In genomic region chr2:70908579-70908978, GRCm38 (mm10) we compare ENCODE assay signal across 12 mouse cellular contexts.
DNase-seq lines count a peak whose midpoint lies in the region; ATAC-seq and TF ChIP-seq lines count a peak whose summit lies in the region.
"Had no signal": no experiment of that assay in that cellular context is flagged by ENCODE, and none has a peak within 500 bp of the region (broad histone marks: within the 10 kb centered on the region; RNA-seq: fewer than 3 reads in every experiment).

No protein-coding gene starts in this region.

- H3K27ac ChIP-seq in hindbrain, embryonic 10.5 days: peak overlapping the region; percentile 70
- no peak overlapping the region for H3K27ac ChIP-seq in hindbrain, embryonic 14.5 days
- H3K27ac ChIP-seq in MEL (ENCODE audit: control insufficient read depth, low read depth, low read length): no peak overlapping the region
- peak overlapping the region; percentile 4; the same call in 1 of the 2 replicates for H3K27ac ChIP-seq in embryonic facial prominence, embryonic 15.5 days (replicated peaks)
- H3K27ac ChIP-seq: layer of hippocampus, adult 2 months; liver, embryonic 14.5 days; stomach, postnatal 0 days had no signal

- no peak overlapping the region for H3K4me2 ChIP-seq in hindbrain, embryonic 14.5 days (replicated peaks)
- no peak overlapping the region for H3K4me2 ChIP-seq in embryonic facial prominence, embryonic 15.5 days (replicated peaks)

- no peak for TF ChIP-seq POLR2A in MEL (IDR thresholded peaks at IDR 0.05; ENCODE audit: control insufficient read depth in 1 of 2, insufficient read depth in 1 of 2, low read depth in 1 of 2, low read length in 2 of 2, poor library complexity in 1 of 2)

- peak; percentile 61 for DNase-seq in hindbrain, embryonic 10.5 days (ENCODE audit: low spot score)
- DNase-seq in hindbrain, embryonic 14.5 days (ENCODE audit: low spot score): no peak
- DNase-seq in 3134 (ENCODE audit: extremely low read depth, insufficient read length, low spot score) (peak; percentile 23), MEL (ENCODE audit: low read depth, low spot score) (no peak)
- DNase-seq in spleen, postnatal 10 days (ENCODE audit: low spot score in 2 of 2): no peak
- DNase-seq in thymus, postnatal 0 days (ENCODE audit: low spot score): no peak
- no peak for DNase-seq in thymus, postnatal 4 days
- DNase-seq: gastrocnemius, postnatal 36 days had no signal

- TF ChIP-seq RAD21 in MEL (IDR thresholded peaks at IDR 0.05; ENCODE audit: low read depth, low read length): no peak

- H3K27me3 ChIP-seq in hindbrain, embryonic 10.5 days (ENCODE audit: insufficient read depth, poor library complexity, severe bottlenecking): no peaks in the 10 kb centered on the region; the same call in 1 of the 2 replicates
- no peaks in the 10 kb centered on the region for H3K27me3 ChIP-seq in hindbrain, embryonic 14.5 days (ENCODE audit: control insufficient read depth, insufficient read depth, low read length)
- no peaks in the 10 kb centered on the region; a peak in 1 of 4 replicates for H3K27me3 ChIP-seq in MEL (ENCODE audit: control insufficient read depth in 1 of 2, insufficient read depth in 2 of 2, low read length in 2 of 2)
- no peaks in the 10 kb centered on the region for H3K27me3 ChIP-seq in embryonic facial prominence, embryonic 15.5 days

- no peaks in the 10 kb centered on the region for H3K79me2 ChIP-seq in MEL (ENCODE audit: control insufficient read depth, insufficient read depth, low read length, poor library complexity)

- no peak for TF ChIP-seq CTCF in MEL (IDR thresholded peaks at IDR 0.05 in 2 of 3, conservative IDR thresholded peaks at IDR 0.05 in 1 of 3; ENCODE audit: control insufficient read depth in 1 of 3, insufficient read depth in 1 of 3, low read depth in 2 of 3, low read length in 3 of 3, poor library complexity in 1 of 3, severe bottlenecking in 1 of 3)

- peaks cover 24% of the 10 kb centered on the region for H3K4me1 ChIP-seq in hindbrain, embryonic 10.5 days (replicated peaks)
- peaks cover 5% of the 10 kb centered on the region; the same call in 1 of the 2 replicates for H3K4me1 ChIP-seq in hindbrain, embryonic 14.5 days (replicated peaks; ENCODE audit: control insufficient read depth, insufficient read depth, low read length)
- H3K4me1 ChIP-seq in MEL (ENCODE audit: control insufficient read depth in 1 of 2, insufficient read depth in 2 of 2, low read length in 2 of 2): no peaks in the 10 kb centered on the region
- 0 out of 2 replicates have a peak, but pooled peaks cover 8% of the 10 kb centered on the region for H3K4me1 ChIP-seq in embryonic facial prominence, embryonic 15.5 days

- no peak for ATAC-seq in hindbrain, embryonic 14.5 days (ENCODE audit: low FRiP score)
- ATAC-seq in embryonic facial prominence, embryonic 15.5 days (ENCODE audit: insufficient number of reproducible peaks, low FRiP score, low TSS enrichment, low read depth): no peak

- TF ChIP-seq EP300 in MEL (IDR thresholded peaks at IDR 0.05; ENCODE audit: low read depth in 1 of 2, low read length in 2 of 2): no peak

- no peaks in the 10 kb centered on the region; the same call in 1 of the 2 replicates for H3K9me3 ChIP-seq in hindbrain, embryonic 10.5 days
- H3K9me3 ChIP-seq in hindbrain, embryonic 14.5 days (ENCODE audit: control insufficient read depth, low read length): no peaks in the 10 kb centered on the region
- H3K9me3 ChIP-seq in MEL (replicated peaks; ENCODE audit: insufficient read depth, low read length): no peaks in the 10 kb centered on the region
- H3K9me3 ChIP-seq in embryonic facial prominence, embryonic 15.5 days (replicated peaks): no peaks in the 10 kb centered on the region

- no peak overlapping the region for H3K4me3 ChIP-seq in hindbrain, embryonic 10.5 days
- no peak overlapping the region for H3K4me3 ChIP-seq in hindbrain, embryonic 14.5 days (replicated peaks; ENCODE audit: low read length)
- no peak overlapping the region for H3K4me3 ChIP-seq in MEL (ENCODE audit: control insufficient read depth in 1 of 2, insufficient read depth in 1 of 2, low read depth in 2 of 2, low read length in 2 of 2)
- no peak overlapping the region for H3K4me3 ChIP-seq in embryonic facial prominence, embryonic 15.5 days (replicated peaks)
- H3K4me3 ChIP-seq: layer of hippocampus, adult 2 months had no signal

- no peaks in the 10 kb centered on the region for H3K36me3 ChIP-seq in hindbrain, embryonic 10.5 days
- no peaks in the 10 kb centered on the region for H3K36me3 ChIP-seq in hindbrain, embryonic 14.5 days (replicated peaks; ENCODE audit: control insufficient read depth, insufficient read depth)
- no peaks in the 10 kb centered on the region for H3K36me3 ChIP-seq in MEL (ENCODE audit: control insufficient read depth in 1 of 2, insufficient read depth in 2 of 2, low read length in 2 of 2)
- no peaks in the 10 kb centered on the region for H3K36me3 ChIP-seq in embryonic facial prominence, embryonic 15.5 days

- WGBS in hindbrain, embryonic 10.5 days: 59% methylated on average over 1 of the region's 1 CpGs
- 69% methylated on average over 1 of the region's 1 CpGs for WGBS in hindbrain, embryonic 14.5 days
- WGBS in embryonic facial prominence, embryonic 15.5 days: 71% methylated on average over 1 of the region's 1 CpGs

- no peak overlapping the region for H3K9ac ChIP-seq in hindbrain, embryonic 14.5 days
- no peak overlapping the region for H3K9ac ChIP-seq in MEL (ENCODE audit: control insufficient read depth, low read depth, low read length, poor library complexity, severe bottlenecking)
- no peak overlapping the region for H3K9ac ChIP-seq in embryonic facial prominence, embryonic 15.5 days
- H3K9ac ChIP-seq: liver, embryonic 14.5 days had no signal

TF ChIP-seq in MEL, 35 proteins besides CTCF, POLR2A, EP300 and RAD21:
- TF ChIP-seq USF1 (IDR thresholded peaks at IDR 0.05; ENCODE audit: low read depth, low read length) (peak; percentile 56; the same call in 1 of the 2 replicates), RCOR1 (IDR thresholded peaks at IDR 0.05; ENCODE audit: low read depth, low read length) (no peak), CHD1 (IDR thresholded peaks at IDR 0.05; ENCODE audit: low read depth, low read length) (no peak)

Comparison
In these comparisons a context has a peak if more than half of its experiments do, and no peak if none do; other contexts are left out.
1. DNase-seq: peak in hindbrain, embryonic 10.5 days (single experiment) and 3134 (single experiment); none in hindbrain, embryonic 14.5 days (single experiment), MEL (single experiment), spleen, postnatal 10 days (0 of 2), thymus, postnatal 0 days (single experiment) and thymus, postnatal 4 days (single experiment).
2. H3K27ac ChIP-seq: peak in hindbrain, embryonic 10.5 days (single experiment) and embryonic facial prominence, embryonic 15.5 days (single experiment); none in hindbrain, embryonic 14.5 days (single experiment) and MEL (single experiment).